Mouse (Mus musculus) ovary, postnatal 10 days (tissue): Measurements from ENCODE around the gene Cep131.

ENCODE experiments used
- DNase-seq: peaks from one replicate; pipeline ENCODE4 v3.0.0; 2022; ENCODE audit warnings: low spot score

The Cep131 gene

DNA sequence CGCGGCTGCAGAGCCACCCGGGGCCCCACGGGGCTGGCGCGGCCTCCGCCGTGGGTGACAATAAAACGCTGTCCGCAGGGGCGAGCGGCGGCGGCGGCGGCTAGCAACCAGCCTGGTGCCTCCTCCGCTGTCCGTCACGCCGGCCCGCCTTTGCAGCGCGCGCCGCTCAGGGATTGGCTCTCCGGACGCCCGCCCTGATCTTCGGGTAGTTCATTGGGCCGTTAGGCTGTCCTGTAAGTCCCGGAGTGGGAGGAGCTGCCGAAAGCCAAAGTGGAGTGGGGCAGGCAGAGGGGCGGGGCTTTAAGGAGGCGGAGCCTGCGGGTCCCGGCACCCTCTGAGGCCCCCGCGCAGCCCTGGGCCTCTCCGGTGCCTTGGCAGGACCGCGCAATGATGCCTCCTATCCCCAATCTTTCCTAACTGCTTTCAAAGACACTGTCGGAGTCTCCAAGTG lies at the start of gene Cep131:
Gene Cep131 (minus strand): TSS at position 126 of the 451 bp plus-strand sequence.
- DNase-seq = peak; percentile 88

- DNase-seq = no peak
Observed at GRCm38 (mm10) chr11:120136195-120136594, 49.6 kb upstream of the Cep131 start.

GRCm38 (mm10) chr11:120134847-120135530 lies 48.4 kb upstream of the Cep131 start:
- DNase-seq = no peak

- DNase-seq = no peak
Observed at GRCm38 (mm10) chr11:120134148-120134547, 47.5 kb upstream of the Cep131 start.

GRCm38 (mm10) chr11:120129281-120129680 lies 42.7 kb upstream of the Cep131 start:
- DNase-seq = no peak

DNA sequence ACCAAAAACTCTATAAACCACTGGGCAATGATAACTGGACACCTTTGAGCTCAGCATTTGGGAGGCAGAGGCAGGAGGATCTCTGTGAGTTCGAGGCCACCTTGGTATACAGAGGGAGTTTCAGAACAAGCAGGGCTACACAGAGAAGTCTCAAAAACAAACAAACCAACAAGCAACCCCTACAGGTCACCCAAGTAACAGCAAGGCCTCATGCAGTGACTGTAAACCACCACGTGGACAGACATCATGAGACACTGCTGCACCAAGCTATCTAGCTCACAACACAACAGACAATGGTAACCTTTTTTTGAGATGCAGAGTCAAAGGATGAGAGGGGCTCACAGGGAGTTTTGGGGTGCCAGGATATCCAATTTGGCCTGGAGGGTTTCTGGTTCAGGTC lies 40.2 kb upstream of the Cep131 start:
- no peak for DNase-seq

GRCm38 (mm10) chr11:120122126-120122525 lies 35.5 kb upstream of the Cep131 start:
- DNase-seq = no peak

DNA sequence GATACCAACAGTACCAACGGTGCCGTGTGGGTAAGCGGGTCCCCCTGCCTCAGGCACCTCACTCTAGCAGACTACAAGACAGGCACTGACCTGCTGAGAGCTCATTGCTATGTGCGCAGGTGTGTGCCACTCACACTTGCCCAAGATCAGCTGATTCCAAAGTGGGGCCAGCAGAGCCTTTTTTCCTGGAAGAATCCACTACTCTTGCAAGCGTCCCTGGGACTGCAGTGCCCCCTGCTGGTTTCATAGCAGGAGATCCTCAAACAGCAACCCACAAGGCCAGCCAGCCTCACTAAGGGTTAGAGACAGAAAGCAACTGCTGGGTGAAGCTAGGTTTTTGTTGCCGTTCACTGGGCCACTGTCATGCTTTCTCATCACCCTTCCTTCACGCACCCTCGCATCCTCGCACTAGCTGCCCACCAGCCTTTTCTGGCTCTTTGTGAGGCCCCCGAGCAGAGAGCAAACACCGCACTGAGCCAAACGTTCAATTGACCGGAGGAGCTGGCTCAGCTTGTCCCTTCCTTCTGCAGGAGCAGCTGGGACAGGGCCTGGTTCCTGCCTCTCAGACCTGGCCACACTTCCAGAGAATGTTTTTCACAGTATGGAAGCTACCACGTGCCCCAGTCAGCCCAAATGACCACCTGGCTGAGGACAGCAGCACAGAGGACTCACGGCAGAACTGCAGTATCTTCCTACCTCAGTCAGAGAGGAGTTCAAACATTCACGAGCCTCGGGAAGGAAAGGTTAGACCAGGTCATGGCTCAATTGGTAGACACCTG lies 34.2 kb upstream of the Cep131 start:
- DNase-seq = no peak

DNA sequence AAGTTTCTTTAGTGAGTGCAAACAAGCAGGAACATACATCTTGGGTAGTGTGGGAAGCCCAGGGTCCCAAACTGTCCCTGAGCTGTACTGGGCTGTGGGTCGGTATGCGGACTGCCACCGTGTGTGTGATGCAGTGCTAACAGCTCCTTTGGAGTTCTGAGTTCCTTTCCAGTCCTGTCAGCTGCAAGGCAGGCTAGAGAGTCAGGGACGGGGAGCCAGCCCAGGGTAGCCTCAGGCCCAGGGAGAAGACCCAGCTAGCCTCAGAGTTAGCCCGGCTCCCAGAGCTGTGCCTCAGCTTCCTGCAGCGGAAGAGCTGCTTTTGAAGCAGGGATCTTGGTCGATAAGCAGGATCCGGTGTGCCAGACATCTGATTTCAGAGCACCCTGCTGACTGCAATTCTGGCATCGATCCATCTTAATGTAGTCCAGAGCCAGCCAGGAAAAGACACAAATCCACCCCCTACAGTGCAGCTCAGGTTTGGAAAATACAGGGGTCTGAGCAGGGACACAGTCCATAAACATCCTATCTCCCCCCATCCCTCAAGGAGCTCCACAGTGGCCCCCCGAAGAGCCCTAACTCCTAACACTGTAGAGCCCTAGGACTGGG lies 33.4 kb upstream of the Cep131 start:
- DNase-seq = no peak

- DNase-seq = no peak
Observed at GRCm38 (mm10) chr11:120119108-120119507, 32.5 kb upstream of the Cep131 start.

- no peak for DNase-seq
Observed at GRCm38 (mm10) chr11:120117626-120118025, 31.0 kb upstream of the Cep131 start.

DNA sequence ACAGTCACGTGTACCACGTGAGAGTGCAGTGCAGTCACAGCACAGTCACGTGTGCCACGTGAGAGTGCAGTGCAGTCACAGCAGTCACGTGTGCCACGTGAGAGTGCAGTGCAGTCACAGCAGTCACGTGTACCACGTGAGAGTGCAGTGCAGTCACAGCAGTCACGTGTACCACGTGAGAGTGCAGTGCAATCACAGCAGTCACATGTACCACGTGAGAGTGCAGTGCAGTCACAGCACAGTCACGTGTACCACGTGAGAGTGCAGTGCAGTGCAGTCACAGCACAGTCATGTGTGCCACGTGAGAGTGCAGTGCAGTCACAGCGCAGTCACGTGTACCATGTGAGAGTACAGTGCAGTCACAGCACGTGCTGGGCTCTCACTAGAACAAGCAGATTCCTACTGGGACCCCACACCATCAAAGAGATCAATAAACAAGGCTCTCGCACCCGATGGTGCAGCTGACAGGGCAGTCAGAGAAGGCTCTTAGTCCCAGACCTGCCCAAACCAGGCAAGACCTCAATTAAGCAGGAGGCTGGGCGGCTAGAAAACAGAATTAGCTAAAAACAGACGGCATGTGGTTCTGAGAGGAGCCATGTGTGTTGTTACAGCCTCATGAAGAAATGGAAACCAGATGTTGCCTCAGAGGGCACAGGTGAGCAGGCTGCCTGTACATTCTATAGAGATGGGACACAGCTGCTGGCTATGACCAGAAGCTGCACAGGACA lies 28.0 kb upstream of the Cep131 start:
- DNase-seq = no peak

DNA sequence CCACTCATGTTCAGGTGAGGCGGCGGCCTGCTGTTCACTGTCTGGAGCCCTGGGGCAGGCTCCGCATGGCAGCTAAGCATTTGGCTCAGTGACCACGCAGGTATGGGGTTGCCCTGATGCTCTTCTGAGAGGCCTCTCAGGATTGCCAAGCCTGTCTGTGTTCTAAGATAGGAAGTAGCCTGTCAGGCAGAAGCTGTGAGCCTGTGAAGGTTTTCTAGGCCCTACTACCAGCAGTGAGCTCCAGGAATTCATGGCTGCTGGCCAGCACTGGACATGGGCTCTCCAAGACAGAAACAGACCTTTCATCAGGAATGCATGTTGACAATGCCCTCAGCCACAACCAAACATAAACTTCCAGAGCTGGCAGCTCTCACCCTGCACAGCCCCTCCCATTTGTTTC lies 25.5 kb upstream of the Cep131 start:
- no peak for DNase-seq

DNA sequence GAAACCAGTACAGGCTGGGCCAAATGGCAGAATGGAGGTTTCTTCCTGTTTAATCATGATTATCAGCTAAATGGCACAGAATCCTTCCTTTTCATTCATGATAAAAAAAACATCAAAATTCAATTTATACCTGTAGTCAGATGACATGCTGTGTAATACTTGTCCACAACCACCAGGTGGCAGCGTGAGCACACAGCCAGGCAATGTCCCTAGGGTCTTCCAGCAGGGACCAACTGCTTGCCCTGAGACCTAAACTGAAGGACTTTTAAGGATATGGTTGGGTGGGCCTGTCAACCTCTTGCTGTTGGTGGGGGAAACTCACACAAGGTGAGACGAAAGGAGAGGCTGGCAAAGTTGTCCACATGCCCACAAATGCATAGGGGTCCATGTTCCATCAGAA lies 24.4 kb upstream of the Cep131 start:
- DNase-seq = no peak

GRCm38 (mm10) chr11:120110554-120110953 lies 23.9 kb upstream of the Cep131 start:
- no peak for DNase-seq

DNA sequence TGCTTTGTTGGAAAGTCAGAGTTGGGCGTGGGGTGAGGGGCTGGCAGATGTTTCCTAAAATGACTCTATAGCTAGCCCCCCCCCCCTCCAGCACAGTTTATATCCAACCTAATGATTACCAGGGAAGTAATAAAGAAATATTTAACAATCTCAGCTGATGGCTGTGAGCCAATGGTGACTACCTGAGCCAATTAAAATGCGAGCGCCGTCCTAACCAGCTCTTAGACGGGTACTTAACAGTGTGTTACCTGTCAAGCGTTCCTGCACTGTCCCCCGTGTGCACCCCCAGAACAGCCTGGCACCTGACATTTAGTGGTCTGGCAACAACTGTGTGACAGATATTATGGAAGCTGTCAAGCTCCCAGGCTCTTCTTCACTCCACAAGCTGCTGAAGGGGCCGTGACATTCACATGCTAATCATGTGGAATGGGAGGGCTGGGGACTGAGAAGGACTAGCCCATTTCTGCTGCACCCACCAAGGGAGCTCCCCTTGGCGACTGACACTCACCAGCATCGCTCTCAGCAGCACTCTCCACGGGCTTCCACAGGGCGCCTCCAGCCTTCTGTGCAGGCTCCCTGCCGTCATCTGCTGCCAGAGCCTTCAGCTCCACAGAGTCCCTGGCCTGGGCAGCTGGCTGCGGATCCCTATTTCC lies 23.1 kb upstream of the Cep131 start:
- DNase-seq = no peak

- no peak for DNase-seq
Observed at GRCm38 (mm10) chr11:120107796-120108195, 21.2 kb upstream of the Cep131 start.

- DNase-seq = no peak
Observed at GRCm38 (mm10) chr11:120107026-120107425, 20.4 kb upstream of the Cep131 start.

- DNase-seq = no peak
Observed at GRCm38 (mm10) chr11:120103431-120103997, 16.9 kb upstream of the Cep131 start.

GRCm38 (mm10) chr11:120101036-120101435 lies 14.4 kb upstream of the Cep131 start:
- peak; percentile 40 for DNase-seq
